Mouse (Mus musculus) colon, adult 2 months (tissue): ENCODE results near the gene Vegfa. TPM values are rescaled to one million over a fixed set of nuclear protein-coding genes. Genes with fewer than 3 reads are reported as not detected.

Experiments
- polyA plus RNA-seq: library from polyadenylated mRNA; depleted of rRNA; stranded (reverse); fragments of >200 nt; gene quantifications from 2 replicates; pipeline ENCODE4 v1.2.3, GENCODE M21; 2012; rRNA removed

The Vegfa gene
- polyA plus RNA-seq: 128 and 160 TPM in 2 replicates

GRCm38 (mm10) chr17:46032257-46032991, at the start of gene Vegfa:
TSS of gene Vegfa (minus strand) at chr17:46032369.

Other genes starting within 250 kb of the Vegfa start
- 36.5 and 46.4 TPM in 2 replicates for gene Mrps18a, start 78.6 kb upstream of the Vegfa start, polyA plus RNA-seq
- gene Rsph9, start 111.8 kb upstream of the Vegfa start, polyA plus RNA-seq: 5.5 and 8.3 TPM in 2 replicates
- gene Mad2l1bp, start 121.2 kb upstream of the Vegfa start, polyA plus RNA-seq: 21.2 and 23.8 TPM in 2 replicates
- gene Gtpbp2, start 128.7 kb upstream of the Vegfa start, polyA plus RNA-seq: 244 and 286 TPM in 2 replicates
- 3.0 and 3.5 TPM in 2 replicates for gene Polh, start 170.3 kb upstream of the Vegfa start, polyA plus RNA-seq
- gene Xpo5, start 170.4 kb upstream of the Vegfa start, polyA plus RNA-seq: 11.8 and 13.3 TPM in 2 replicates
- 46.4 and 49.7 TPM in 2 replicates for gene Polr1c, start 215.7 kb upstream of the Vegfa start, polyA plus RNA-seq
- gene Yipf3, start 215.7 kb upstream of the Vegfa start, polyA plus RNA-seq: 355 and 471 TPM in 2 replicates
- 2.9 and 4.1 TPM in 2 replicates for gene Lrrc73, start 221.2 kb upstream of the Vegfa start, polyA plus RNA-seq